Mouse (Mus musculus): ENCODE data around the gene Fbxo10. TPM values are rescaled to one million over a fixed set of nuclear protein-coding genes. Genes with fewer than 3 reads are reported as not detected.
A peak's percentile ranks its signal among the peaks of the same experiment; 100 is the strongest.

Fbxo10 gene
- total RNA-seq, 1 experiment, result 3.3 TPM

- Histone ChIP-seq H3K4me1 (ENCODE audit: control insufficient read depth in 2 of 2, insufficient read depth in 2 of 2, low read length in 2 of 2, poor library complexity in 1 of 2) (peaks cover 0 to 8% of the 10 kb centered on the region in 2 experiments; a peak in 2 of 4 replicates), H3K9me3 (ENCODE audit: control insufficient read depth, insufficient read depth, low read depth, low read length) (no peaks in the 10 kb centered on the region), H3K9ac (ENCODE audit: insufficient read depth, low read depth, low read length, poor library complexity, severe bottlenecking) (peak within 1 kb of the TSS; percentile 98), H3K27ac (ENCODE audit: insufficient read depth, low read depth, low read length, poor library complexity, severe bottlenecking) (peak within 1 kb of the TSS; percentile 73), H3K36me3 (ENCODE audit: control insufficient read depth, insufficient read depth, low read length, poor library complexity, severe bottlenecking) (peaks cover 23% of the 10 kb centered on the region), H3K4me3 (ENCODE audit: insufficient read depth in 1 of 2, low read depth in 1 of 2, low read length in 2 of 2, poor library complexity in 1 of 2, severe bottlenecking in 1 of 2) (peak within 1 kb of the TSS; percentile 93 to 97)
- TF ChIP-seq HCFC1 (IDR thresholded peaks at IDR 0.05; ENCODE audit: borderline replicate concordance, insufficient read depth, low read length) (peak; percentile 72; the same call in 1 of the 2 replicates), ZC3H11A (IDR thresholded peaks at IDR 0.05; ENCODE audit: borderline replicate concordance, low read depth, low read length) (peak; percentile 15; the same call in 1 of the 2 replicates), ZNF384 (IDR thresholded peaks at IDR 0.05; ENCODE audit: low read depth, low read length) (no peak), CHD2 (IDR thresholded peaks at IDR 0.05; ENCODE audit: low read depth, low read length) (no peak)
- peak; percentile 86 for DNase-seq (ENCODE audit: low read depth, low spot score)
- in situ Hi-C loops (cut with MboI; ENCODE audit: low sequenced_read_pairs in 2 of 2, unreplicated experiment in 2 of 2), result no loop called here
These were observed 23.3 kb upstream of the Fbxo10 start, which contains the start of gene Tomm5 for GRCm38 (mm10) chr4:45107601-45108277. Gene Tomm5, minus strand, starts transcription at chr4:45108114.

- Histone ChIP-seq H3K9ac (ENCODE audit: insufficient read depth, low read depth, low read length, poor library complexity, severe bottlenecking) (peak overlapping the region; percentile 98), H3K36me3 (ENCODE audit: control insufficient read depth, insufficient read depth, low read length, poor library complexity, severe bottlenecking) (peaks cover 27% of the 10 kb centered on the region), H3K27ac (ENCODE audit: insufficient read depth, low read depth, low read length, poor library complexity, severe bottlenecking) (no peak overlapping the region; the same call in 1 of the 2 replicates), H3K9me3 (ENCODE audit: control insufficient read depth, insufficient read depth, low read depth, low read length) (no peaks in the 10 kb centered on the region), H3K4me3 (ENCODE audit: insufficient read depth in 1 of 2, low read depth in 1 of 2, low read length in 2 of 2, poor library complexity in 1 of 2, severe bottlenecking in 1 of 2) (peak overlapping the region; percentile 93 to 97), H3K4me1 (ENCODE audit: control insufficient read depth in 2 of 2, insufficient read depth in 2 of 2, low read length in 2 of 2, poor library complexity in 1 of 2) (peaks cover 0 to 8% of the 10 kb centered on the region in 2 experiments; a peak in 2 of 4 replicates)
- no peak for DNase-seq (ENCODE audit: low read depth, low spot score)
- TF ChIP-seq MAFK (IDR thresholded peaks at IDR 0.05; ENCODE audit: insufficient read depth, low read depth, low read length), result no peak
- TF ChIP-seq CHD2 (IDR thresholded peaks at IDR 0.05; ENCODE audit: low read depth, low read length), result no peak
- TF ChIP-seq ZC3H11A (IDR thresholded peaks at IDR 0.05; ENCODE audit: borderline replicate concordance, low read depth, low read length), result no peak
- TF ChIP-seq HCFC1 (IDR thresholded peaks at IDR 0.05; ENCODE audit: borderline replicate concordance, insufficient read depth, low read length), result no peak
- no peak for TF ChIP-seq ZNF384 (IDR thresholded peaks at IDR 0.05; ENCODE audit: low read depth, low read length)
- in situ Hi-C loops (cut with MboI; ENCODE audit: low sequenced_read_pairs in 2 of 2, unreplicated experiment in 2 of 2), result no loop called here
These were observed 22.7 kb upstream of the Fbxo10 start for GRCm38 (mm10) chr4:45107066-45107465.

GRCm38 (mm10) chr4:45106409-45106808 lies 22.0 kb upstream of the Fbxo10 start:
- in situ Hi-C loops (cut with MboI; ENCODE audit: low sequenced_read_pairs in 2 of 2, unreplicated experiment in 2 of 2), result no loop called here
- Histone ChIP-seq H3K36me3 (ENCODE audit: control insufficient read depth, insufficient read depth, low read length, poor library complexity, severe bottlenecking) (peaks cover 27% of the 10 kb centered on the region), H3K4me3 (ENCODE audit: insufficient read depth in 1 of 2, low read depth in 1 of 2, low read length in 2 of 2, poor library complexity in 1 of 2, severe bottlenecking in 1 of 2) (peak overlapping the region; percentile 93 to 97)

GRCm38 (mm10) chr4:45097198-45097872 lies 12.9 kb upstream of the Fbxo10 start:
- Histone ChIP-seq H3K9ac (ENCODE audit: insufficient read depth, low read depth, low read length, poor library complexity, severe bottlenecking) (no peak overlapping the region), H3K27ac (ENCODE audit: insufficient read depth, low read depth, low read length, poor library complexity, severe bottlenecking) (no peak overlapping the region), H3K4me1 (ENCODE audit: control insufficient read depth in 2 of 2, insufficient read depth in 2 of 2, low read length in 2 of 2, poor library complexity in 1 of 2) (peaks cover 0 to 1% of the 10 kb centered on the region in 2 experiments; a peak in 1 of 4 replicates), H3K9me3 (ENCODE audit: control insufficient read depth, insufficient read depth, low read depth, low read length) (no peaks in the 10 kb centered on the region), H3K36me3 (ENCODE audit: control insufficient read depth, insufficient read depth, low read length, poor library complexity, severe bottlenecking) (peaks cover 2% of the 10 kb centered on the region; the same call in 1 of the 2 replicates), H3K4me3 (ENCODE audit: insufficient read depth in 1 of 2, low read depth in 1 of 2, low read length in 2 of 2, poor library complexity in 1 of 2, severe bottlenecking in 1 of 2) (no peak overlapping the region)
- TF ChIP-seq MAFK (IDR thresholded peaks at IDR 0.05; ENCODE audit: insufficient read depth, low read depth, low read length), result no peak
- no peak for TF ChIP-seq HCFC1 (IDR thresholded peaks at IDR 0.05; ENCODE audit: borderline replicate concordance, insufficient read depth, low read length)
- TF ChIP-seq ZC3H11A (IDR thresholded peaks at IDR 0.05; ENCODE audit: borderline replicate concordance, low read depth, low read length), result peak; percentile 44; the same call in 1 of the 2 replicates
- in situ Hi-C loops (cut with MboI; ENCODE audit: low sequenced_read_pairs in 2 of 2, unreplicated experiment in 2 of 2), result no loop called here
- DNase-seq (ENCODE audit: low read depth, low spot score), result peak; percentile 69

More at GRCm38 (mm10) chr4:45106409-45106808, 22.0 kb upstream of the Fbxo10 start:
- H3K4me1 ChIP-seq (ENCODE audit: control insufficient read depth in 2 of 2, insufficient read depth in 2 of 2, low read length in 2 of 2, poor library complexity in 1 of 2), result peaks cover 0 to 8% of the 10 kb centered on the region in 2 experiments; a peak in 2 of 4 replicates
- DNase-seq (ENCODE audit: low read depth, low spot score), result peak; percentile 28
- H3K9ac ChIP-seq (ENCODE audit: insufficient read depth, low read depth, low read length, poor library complexity, severe bottlenecking), result peak overlapping the region; percentile 98
- H3K9me3 ChIP-seq (ENCODE audit: control insufficient read depth, insufficient read depth, low read depth, low read length), result no peaks in the 10 kb centered on the region
- TF ChIP-seq ZNF384 (IDR thresholded peaks at IDR 0.05; ENCODE audit: low read depth, low read length) (peak; percentile 70; the same call in 1 of the 2 replicates), ZC3H11A (IDR thresholded peaks at IDR 0.05; ENCODE audit: borderline replicate concordance, low read depth, low read length) (no peak), CHD2 (IDR thresholded peaks at IDR 0.05; ENCODE audit: low read depth, low read length) (no peak), MAFK (IDR thresholded peaks at IDR 0.05; ENCODE audit: insufficient read depth, low read depth, low read length) (peak; percentile 90), HCFC1 (IDR thresholded peaks at IDR 0.05; ENCODE audit: borderline replicate concordance, insufficient read depth, low read length) (no peak)
- H3K27ac ChIP-seq (ENCODE audit: insufficient read depth, low read depth, low read length, poor library complexity, severe bottlenecking), result no peak overlapping the region; the same call in 1 of the 2 replicates

All from ES-E14 (cell line).